Mouse (Mus musculus): ENCODE data around the gene Col5a1. TPM values are rescaled to one million over a fixed set of nuclear protein-coding genes. Genes with fewer than 3 reads are reported as not detected.

Gene Col5a1
- polyA plus RNA-seq, 1 experiment = 37.9 TPM

DNA sequence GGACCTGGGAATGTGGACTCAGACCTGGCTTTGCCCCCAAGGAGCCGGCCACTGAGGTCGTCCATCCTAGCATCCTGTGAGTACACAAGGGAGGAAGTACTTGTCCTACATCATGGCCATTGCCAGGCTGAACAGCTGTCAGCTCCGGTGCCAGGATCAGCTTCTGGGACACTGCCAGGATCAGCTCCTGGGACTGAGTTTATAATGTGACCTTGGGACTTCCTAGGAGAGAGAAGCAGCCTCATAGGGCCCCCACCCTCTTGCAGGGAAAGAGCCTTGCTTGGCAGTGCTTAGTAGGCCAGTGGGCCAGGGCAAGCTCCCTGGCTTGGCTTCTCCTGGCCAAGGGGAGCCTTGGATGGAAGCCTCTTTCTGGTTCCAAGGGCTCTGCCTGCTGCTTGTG, 67.6 kb downstream of the Col5a1 start:
- Histone ChIP-seq H3K79me2 (ENCODE audit: control insufficient read depth, insufficient read depth) (peaks cover 11% of the 10 kb centered on the region), H3K27me3 (ENCODE audit: control insufficient read depth, insufficient read depth, insufficient read length) (no peaks in the 10 kb centered on the region), H3K79me3 (ENCODE audit: low read depth) (peaks cover under 1% of the 10 kb centered on the region), H3K4me3 (ENCODE audit: insufficient read depth, poor library complexity, severe bottlenecking) (no peak overlapping the region), H3K36me3 (ENCODE audit: control insufficient read depth, insufficient read depth) (peaks cover 99% of the 10 kb centered on the region), H3ac (ENCODE audit: control insufficient read depth, insufficient read length, low read depth) (no peak overlapping the region)
- TF ChIP-seq MYOD1 (IDR thresholded peaks at IDR 0.05; ENCODE audit: control insufficient read depth, insufficient read length, low read depth) (no peak), CEBPB (IDR thresholded peaks at IDR 0.05; ENCODE audit: low read depth) (no peak), MYOG (IDR thresholded peaks at IDR 0.05; ENCODE audit: control insufficient read depth, extremely low read depth, insufficient read length) (no peak), FOSL1 (IDR thresholded peaks at IDR 0.05; ENCODE audit: insufficient read depth, low read length, poor library complexity, severe bottlenecking) (no peak), USF1 (IDR thresholded peaks at IDR 0.05; ENCODE audit: low read depth) (no peak), MAX (IDR thresholded peaks at IDR 0.05) (no peak), CTCF (IDR thresholded peaks at IDR 0.05; ENCODE audit: control insufficient read depth, insufficient read depth, insufficient read length) (no peak)

DNA sequence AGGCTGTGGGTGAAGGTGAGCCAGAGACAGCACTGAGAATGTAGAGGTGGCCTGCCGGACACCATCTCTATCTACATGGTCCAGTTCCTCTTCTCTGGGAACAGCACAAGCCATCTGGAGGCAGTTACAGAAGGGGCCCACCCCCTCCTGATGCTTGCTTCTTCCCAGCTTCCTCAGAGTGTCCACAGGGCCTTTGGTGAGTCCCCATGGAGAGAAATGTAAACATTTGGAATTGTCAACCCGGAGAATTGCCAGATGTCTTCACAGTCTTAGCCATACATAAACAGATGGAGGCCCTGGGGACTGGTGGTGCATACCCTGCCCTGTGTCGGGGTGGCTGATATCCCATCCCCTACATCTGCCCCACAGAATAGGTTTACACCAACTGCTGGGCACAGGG, 68.7 kb downstream of the Col5a1 start:
- no peaks in the 10 kb centered on the region for H3K27me3 ChIP-seq (ENCODE audit: control insufficient read depth, insufficient read depth, insufficient read length)
- H3K36me3 ChIP-seq (ENCODE audit: control insufficient read depth, insufficient read depth) = peaks cover 98% of the 10 kb centered on the region
- H3K4me3 ChIP-seq (ENCODE audit: insufficient read depth, poor library complexity, severe bottlenecking) = no peak overlapping the region
- TF ChIP-seq MYOG (IDR thresholded peaks at IDR 0.05; ENCODE audit: control insufficient read depth, extremely low read depth, insufficient read length) = no peak
- TF ChIP-seq FOSL1 (IDR thresholded peaks at IDR 0.05; ENCODE audit: insufficient read depth, low read length, poor library complexity, severe bottlenecking) = no peak
- no peak for TF ChIP-seq CTCF (IDR thresholded peaks at IDR 0.05; ENCODE audit: control insufficient read depth, insufficient read depth, insufficient read length)
- TF ChIP-seq CEBPB (IDR thresholded peaks at IDR 0.05; ENCODE audit: low read depth) = no peak
- TF ChIP-seq MYOD1 (IDR thresholded peaks at IDR 0.05; ENCODE audit: control insufficient read depth, insufficient read length, low read depth) = no peak
- no peak for TF ChIP-seq MAX (IDR thresholded peaks at IDR 0.05)
- no peaks in the 10 kb centered on the region for H3K79me2 ChIP-seq (ENCODE audit: control insufficient read depth, insufficient read depth)
- no peaks in the 10 kb centered on the region for H3K79me3 ChIP-seq (ENCODE audit: low read depth)
- H3ac ChIP-seq (ENCODE audit: control insufficient read depth, insufficient read length, low read depth) = no peak overlapping the region

DNA sequence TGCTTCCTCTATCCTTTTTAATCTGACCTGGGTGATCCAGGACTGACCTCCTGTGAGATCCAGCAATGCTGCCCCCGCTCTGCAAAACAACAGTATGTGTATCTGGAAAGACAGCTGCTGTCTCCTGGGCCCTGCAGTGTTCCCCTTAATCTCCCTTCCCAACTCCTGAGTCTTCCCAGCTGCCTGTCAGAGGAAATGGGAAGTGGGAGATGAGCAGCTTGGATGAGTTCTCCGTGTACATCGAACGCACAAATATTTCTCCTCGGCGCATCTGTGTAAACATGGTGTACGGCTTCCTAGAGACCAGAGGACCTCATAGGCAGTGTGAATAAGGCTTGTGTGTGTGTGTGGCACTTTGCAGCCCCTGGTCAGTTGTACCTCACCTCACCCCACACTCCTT, 70.5 kb downstream of the Col5a1 start:
- H3ac ChIP-seq (ENCODE audit: control insufficient read depth, insufficient read length, low read depth) = no peak overlapping the region
- TF ChIP-seq USF1 (IDR thresholded peaks at IDR 0.05; ENCODE audit: low read depth) (no peak), MAX (IDR thresholded peaks at IDR 0.05) (no peak), CTCF (IDR thresholded peaks at IDR 0.05; ENCODE audit: control insufficient read depth, insufficient read depth, insufficient read length) (no peak), MYOG (IDR thresholded peaks at IDR 0.05; ENCODE audit: control insufficient read depth, extremely low read depth, insufficient read length) (no peak), FOSL1 (IDR thresholded peaks at IDR 0.05; ENCODE audit: insufficient read depth, low read length, poor library complexity, severe bottlenecking) (no peak), CEBPB (IDR thresholded peaks at IDR 0.05; ENCODE audit: low read depth) (no peak), MYOD1 (IDR thresholded peaks at IDR 0.05; ENCODE audit: control insufficient read depth, insufficient read length, low read depth) (no peak)
- H3K79me3 ChIP-seq (ENCODE audit: low read depth) = no peaks in the 10 kb centered on the region
- no peaks in the 10 kb centered on the region for H3K79me2 ChIP-seq (ENCODE audit: control insufficient read depth, insufficient read depth)
- no peaks in the 10 kb centered on the region for H3K27me3 ChIP-seq (ENCODE audit: control insufficient read depth, insufficient read depth, insufficient read length)
- H3K4me3 ChIP-seq (ENCODE audit: insufficient read depth, poor library complexity, severe bottlenecking) = no peak overlapping the region
- H3K36me3 ChIP-seq (ENCODE audit: control insufficient read depth, insufficient read depth) = peaks cover 99% of the 10 kb centered on the region

DNA sequence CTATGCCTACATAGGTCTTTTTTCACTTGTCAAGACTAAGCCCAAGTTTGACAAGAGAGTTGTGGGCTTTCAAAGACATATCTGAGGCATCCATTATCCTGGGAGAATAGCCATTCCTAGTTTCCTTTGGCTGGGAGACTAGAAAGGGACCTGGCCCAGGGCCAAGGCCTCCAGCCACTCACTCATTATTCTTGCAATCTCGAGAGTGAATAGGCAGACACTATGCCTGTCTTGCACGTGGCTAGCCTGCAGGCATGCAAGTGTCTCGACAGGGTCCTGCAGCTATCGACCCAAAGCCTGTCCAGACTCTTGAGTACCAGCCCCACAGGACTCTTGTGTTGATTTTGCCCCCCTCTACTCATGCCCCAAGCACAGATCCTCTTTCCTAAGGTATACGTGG, 71.0 kb downstream of the Col5a1 start:
- Histone ChIP-seq H3K27me3 (ENCODE audit: control insufficient read depth, insufficient read depth, insufficient read length) (no peaks in the 10 kb centered on the region), H3ac (ENCODE audit: control insufficient read depth, insufficient read length, low read depth) (no peak overlapping the region), H3K79me3 (ENCODE audit: low read depth) (no peaks in the 10 kb centered on the region), H3K79me2 (ENCODE audit: control insufficient read depth, insufficient read depth) (no peaks in the 10 kb centered on the region), H3K4me3 (ENCODE audit: insufficient read depth, poor library complexity, severe bottlenecking) (no peak overlapping the region), H3K36me3 (ENCODE audit: control insufficient read depth, insufficient read depth) (peaks cover 99% of the 10 kb centered on the region)
- TF ChIP-seq USF1 (IDR thresholded peaks at IDR 0.05; ENCODE audit: low read depth) (no peak), FOSL1 (IDR thresholded peaks at IDR 0.05; ENCODE audit: insufficient read depth, low read length, poor library complexity, severe bottlenecking) (no peak), MAX (IDR thresholded peaks at IDR 0.05) (no peak), CTCF (IDR thresholded peaks at IDR 0.05; ENCODE audit: control insufficient read depth, insufficient read depth, insufficient read length) (no peak), MYOD1 (IDR thresholded peaks at IDR 0.05; ENCODE audit: control insufficient read depth, insufficient read length, low read depth) (no peak), MYOG (IDR thresholded peaks at IDR 0.05; ENCODE audit: control insufficient read depth, extremely low read depth, insufficient read length) (no peak), CEBPB (IDR thresholded peaks at IDR 0.05; ENCODE audit: low read depth) (no peak)

DNA sequence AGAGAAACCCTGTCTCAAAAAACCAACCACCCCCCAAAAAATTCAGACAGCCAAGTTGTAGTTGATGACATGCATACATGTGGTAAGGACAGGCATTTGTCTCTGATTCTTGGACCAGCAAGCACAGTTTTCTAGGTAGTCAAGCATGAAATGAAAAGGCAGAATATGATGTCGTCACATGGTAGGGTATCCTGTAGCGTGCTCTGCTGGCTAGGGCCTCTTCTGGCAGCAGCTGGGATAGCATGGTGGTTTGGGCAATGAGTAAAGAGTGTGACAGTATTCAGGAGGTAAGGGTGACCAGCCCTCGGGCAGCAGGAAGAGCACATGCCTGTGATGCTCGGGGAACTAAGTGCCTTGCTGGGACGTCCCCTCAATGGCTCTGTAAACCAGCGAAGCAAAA, 73.0 kb downstream of the Col5a1 start:
- Histone ChIP-seq H3K36me3 (ENCODE audit: control insufficient read depth, insufficient read depth) (peaks cover 99% of the 10 kb centered on the region), H3K4me3 (ENCODE audit: insufficient read depth, poor library complexity, severe bottlenecking) (no peak overlapping the region), H3K79me3 (ENCODE audit: low read depth) (no peaks in the 10 kb centered on the region), H3K79me2 (ENCODE audit: control insufficient read depth, insufficient read depth) (no peaks in the 10 kb centered on the region), H3K27me3 (ENCODE audit: control insufficient read depth, insufficient read depth, insufficient read length) (no peaks in the 10 kb centered on the region), H3ac (ENCODE audit: control insufficient read depth, insufficient read length, low read depth) (no peak overlapping the region)
- no peak for TF ChIP-seq FOSL1 (IDR thresholded peaks at IDR 0.05; ENCODE audit: insufficient read depth, low read length, poor library complexity, severe bottlenecking)
- TF ChIP-seq USF1 (IDR thresholded peaks at IDR 0.05; ENCODE audit: low read depth) = no peak
- no peak for TF ChIP-seq CTCF (IDR thresholded peaks at IDR 0.05; ENCODE audit: control insufficient read depth, insufficient read depth, insufficient read length)
- TF ChIP-seq MYOG (IDR thresholded peaks at IDR 0.05; ENCODE audit: control insufficient read depth, extremely low read depth, insufficient read length) = no peak
- TF ChIP-seq MYOD1 (IDR thresholded peaks at IDR 0.05; ENCODE audit: control insufficient read depth, insufficient read length, low read depth) = no peak
- no peak for TF ChIP-seq MAX (IDR thresholded peaks at IDR 0.05)
- no peak for TF ChIP-seq CEBPB (IDR thresholded peaks at IDR 0.05; ENCODE audit: low read depth)

DNA sequence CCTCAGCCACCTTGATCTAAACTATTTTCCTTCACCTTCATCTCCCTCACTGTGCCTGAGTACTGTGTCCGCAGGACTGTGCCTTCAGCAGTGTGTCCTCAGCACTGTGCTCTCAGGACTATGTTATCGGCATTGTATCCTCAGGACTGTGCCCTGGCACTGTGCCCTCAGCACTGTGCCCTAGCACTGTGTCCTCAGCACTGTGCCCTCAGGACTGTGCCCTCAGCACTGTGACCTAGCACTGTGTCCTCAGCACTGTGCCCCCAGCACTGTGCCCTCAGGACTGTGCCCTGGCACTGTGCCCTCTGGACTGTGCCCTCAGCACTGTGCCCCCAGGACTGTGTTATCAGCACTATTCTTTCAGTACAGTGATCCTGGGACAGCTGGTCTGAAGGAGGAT, 75.0 kb downstream of the Col5a1 start:
- Histone ChIP-seq H3ac (ENCODE audit: control insufficient read depth, insufficient read length, low read depth) (no peak overlapping the region), H3K36me3 (ENCODE audit: control insufficient read depth, insufficient read depth) (peaks cover 99% of the 10 kb centered on the region)
- TF ChIP-seq MAX (IDR thresholded peaks at IDR 0.05) (no peak), FOSL1 (IDR thresholded peaks at IDR 0.05; ENCODE audit: insufficient read depth, low read length, poor library complexity, severe bottlenecking) (no peak), MYOD1 (IDR thresholded peaks at IDR 0.05; ENCODE audit: control insufficient read depth, insufficient read length, low read depth) (no peak), CEBPB (IDR thresholded peaks at IDR 0.05; ENCODE audit: low read depth) (no peak), MYOG (IDR thresholded peaks at IDR 0.05; ENCODE audit: control insufficient read depth, extremely low read depth, insufficient read length) (no peak)

More for the DNA sequence above, 75.0 kb downstream of the Col5a1 start:
- H3K4me3 ChIP-seq (ENCODE audit: insufficient read depth, poor library complexity, severe bottlenecking) = no peak overlapping the region
- no peaks in the 10 kb centered on the region for H3K79me2 ChIP-seq (ENCODE audit: control insufficient read depth, insufficient read depth)
- no peaks in the 10 kb centered on the region for H3K27me3 ChIP-seq (ENCODE audit: control insufficient read depth, insufficient read depth, insufficient read length)
- no peaks in the 10 kb centered on the region for H3K79me3 ChIP-seq (ENCODE audit: low read depth)

All from C2C12 (cell line).